Mouse (Mus musculus) CH12.LX (cell line): ENCODE data around the gene Cpsf6.

ENCODE experiments used
- CTCF ChIP-seq, 2 experiments: IDR thresholded peaks in 1 of 2; conservative IDR thresholded peaks in 1 of 2; 2 replicates each; pipeline ENCODE4 v1.5.1; 2011 to 2012; ENCODE audit warnings: low read depth in 2 of 2, low read length in 2 of 2, improper control_type of control experiment in 1 of 2, inconsistent platforms in 1 of 2, mild to moderate bottlenecking in 1 of 2, moderate library complexity in 1 of 2
- POLR2AphosphoS2 ChIP-seq: IDR thresholded peaks from 2 replicates; pipeline ENCODE4 v1.6.1; 2011; ENCODE audit warnings: low read depth, low read length, improper control_type of control experiment

GRCm38 (mm10) chr10:117415364-117416057, 35.7 kb upstream of the Cpsf6 start:
- no peak for TF ChIP-seq POLR2AphosphoS2
- TF ChIP-seq CTCF (conservative IDR thresholded peaks at IDR 0.05 in 1 of 2, IDR thresholded peaks at IDR 0.05 in 1 of 2; ENCODE audit: low read depth in 2 of 2, low read length in 2 of 2), result no peak
